Mouse (Mus musculus) embryo, embryonic 11 days (tissue): Measurements from ENCODE around the gene Fancd2os.

Experiments
- DNase-seq: peaks from one replicate; pipeline ENCODE4 v3.0.0-alpha.2; 2015

Fancd2os gene

GRCm38 (mm10) chr6:113600543-113601139 lies at the start of gene Fancd2os:
Gene Fancd2os, minus strand, starts transcription at chr6:113600715.
- DNase-seq = peak; percentile 42

GRCm38 (mm10) chr6:113650197-113650640 lies 49.7 kb upstream of the Fancd2os start:
- no peak for DNase-seq

- no peak for DNase-seq
Observed at GRCm38 (mm10) chr6:113649346-113650196, 49.1 kb upstream of the Fancd2os start.

- DNase-seq = no peak
Observed at GRCm38 (mm10) chr6:113644808-113645207, 44.3 kb upstream of the Fancd2os start.

- DNase-seq = no peak
Observed at GRCm38 (mm10) chr6:113643967-113644366, 43.5 kb upstream of the Fancd2os start.

- DNase-seq = no peak
Observed at GRCm38 (mm10) chr6:113643021-113643420, 42.5 kb upstream of the Fancd2os start.

- DNase-seq = no peak
Observed at GRCm38 (mm10) chr6:113642605-113643004, 42.1 kb upstream of the Fancd2os start.

GRCm38 (mm10) chr6:113639201-113639600 lies 38.7 kb upstream of the Fancd2os start:
- no peak for DNase-seq

- peak; percentile 96 for DNase-seq
Observed at GRCm38 (mm10) chr6:113638302-113639040, 38.0 kb upstream of the Fancd2os start, which contains the start of gene Irak2. Gene Irak2, plus strand, starts transcription at chr6:113638467.

- DNase-seq = no peak
Observed at GRCm38 (mm10) chr6:113632863-113633262, 32.3 kb upstream of the Fancd2os start.

GRCm38 (mm10) chr6:113630322-113630721 lies 29.8 kb upstream of the Fancd2os start:
- no peak for DNase-seq

- no peak for DNase-seq
Observed at GRCm38 (mm10) chr6:113624989-113625770, 24.7 kb upstream of the Fancd2os start.

GRCm38 (mm10) chr6:113623941-113624751 lies 23.6 kb upstream of the Fancd2os start, which contains the start of gene Vhl:
Gene Vhl, plus strand, starts transcription at chr6:113623959.
- DNase-seq = peak; percentile 93

- no peak for DNase-seq
Observed at GRCm38 (mm10) chr6:113623386-113623785, 22.9 kb upstream of the Fancd2os start.

- no peak for DNase-seq
Observed at GRCm38 (mm10) chr6:113615489-113615888, 15.0 kb upstream of the Fancd2os start.

- DNase-seq = no peak
Observed at GRCm38 (mm10) chr6:113614997-113615396, 14.5 kb upstream of the Fancd2os start.

GRCm38 (mm10) chr6:113614152-113614551 lies 13.6 kb upstream of the Fancd2os start:
- DNase-seq = no peak

- DNase-seq = no peak
Observed at GRCm38 (mm10) chr6:113612258-113612969, 11.9 kb upstream of the Fancd2os start.

- no peak for DNase-seq
Observed at GRCm38 (mm10) chr6:113609293-113609692, 8.8 kb upstream of the Fancd2os start.

GRCm38 (mm10) chr6:113608871-113609270 lies 8.4 kb upstream of the Fancd2os start:
- DNase-seq = no peak

GRCm38 (mm10) chr6:113605224-113605545 lies 4.7 kb upstream of the Fancd2os start:
- no peak for DNase-seq
